Mouse (Mus musculus): ENCODE results near the gene Mta1.

Mta1 gene

GRCm38 (mm10) chr12:113156540-113156929, 58.5 kb downstream of the Mta1 start:
- POLR2A ChIA-PET: interaction anchor here (0.6 to 4.4 kb wide), 31 partner anchors 10 to 362 kb away, joined by 3 to 41 read pairs (median 5); partner anchors contain the start of genes Crip1 (in 4 of the 4), Crip2 (in 2 of the 4), Brf1 (in 1 of the 4) and Jag2 (in 1 of the 4)
- CTCF ChIA-PET: interaction anchor here (0.8 to 4.1 kb wide), 9 partner anchors 10 to 281 kb away, joined by 3 to 85 read pairs (median 5); partner anchors contain the start of genes Crip1 (in 3 of the 4), Crip2 (in 1 of the 4) and Tmem121 (in 1 of the 4)

DNA sequence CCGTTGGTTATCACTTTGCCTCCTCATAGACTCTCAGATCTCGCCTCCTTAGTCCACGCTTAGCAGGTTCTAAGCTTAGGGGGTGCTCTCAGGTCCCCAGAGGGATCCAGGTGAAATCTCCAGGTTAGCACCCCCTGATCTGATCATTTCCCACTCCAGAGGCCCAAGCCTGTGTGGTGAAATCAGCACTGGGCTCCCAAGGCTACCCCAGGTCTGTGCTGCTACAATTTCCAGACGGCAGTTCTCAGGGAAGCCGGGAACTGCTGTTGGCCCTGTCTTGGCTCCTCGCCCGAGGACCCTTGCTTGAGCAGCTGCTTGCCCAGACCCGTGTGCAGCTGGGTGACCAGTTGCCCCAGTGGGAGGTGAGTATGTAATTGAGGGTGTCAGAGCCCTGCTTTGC, 58.9 kb downstream of the Mta1 start:
- CTCF ChIA-PET: interaction anchor here in 3 of 4 experiments (1.4 to 4.1 kb wide), 5 partner anchors 11 to 65 kb away, joined by 5 to 85 read pairs (median 14); partner anchors contain the start of genes Crip1 (in 3 of the 3) and Crip2 (in 1 of the 3)

DNA sequence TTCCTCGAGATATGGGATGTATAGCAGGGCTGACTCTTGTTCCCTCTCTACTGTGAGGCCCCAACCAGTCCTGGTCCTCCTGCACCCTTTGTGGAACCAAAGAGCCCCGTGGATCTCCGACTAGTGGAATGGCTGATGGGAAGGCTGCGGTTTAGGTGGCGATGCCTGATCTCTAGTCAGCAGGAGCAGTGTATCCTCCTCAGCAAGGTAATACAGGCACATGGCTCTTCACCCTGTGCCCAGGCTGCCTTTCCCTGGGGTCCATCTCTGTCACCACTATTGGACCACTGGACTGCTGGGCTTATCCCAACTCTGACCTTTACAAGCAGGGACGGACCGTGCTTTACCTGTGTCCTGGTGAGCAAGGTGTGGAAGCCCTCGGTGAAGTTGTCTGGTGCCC, 59.4 kb downstream of the Mta1 start:
- CTCF ChIA-PET: interaction anchor here in 2 of 4 experiments (1.4 to 4.1 kb wide), 4 partner anchors 12 to 64 kb away, joined by 5 to 85 read pairs (median 30); partner anchors contain the start of genes Crip1 (in 2 of the 2) and Crip2 (in 1 of the 2)
- POLR2A ChIA-PET: interaction anchor here (0.5 to 4.4 kb wide), 15 partner anchors 9 to 62 kb away, joined by 3 to 41 read pairs (median 9); partner anchors contain the start of genes Crip1 (in 3 of the 4) and Crip2 (in 2 of the 4)

More for the DNA sequence above, 58.9 kb downstream of the Mta1 start:
- POLR2A ChIA-PET: interaction anchor here (0.5 to 4.4 kb wide), 27 partner anchors 9 to 363 kb away, joined by 3 to 41 read pairs (median 5); partner anchors contain the start of genes Crip1 (in 3 of the 4), Crip2 (in 2 of the 4), Brf1 (in 1 of the 4) and Tex22 (in 1 of the 4)

GRCm38 (mm10) chr12:113157971-113158370, 59.9 kb downstream of the Mta1 start:
- CTCF ChIA-PET: interaction anchor here in 2 of 4 experiments (3.6 to 4.1 kb wide), 2 partner anchors 13 to 15 kb away, joined by 55 to 85 read pairs; partner anchors contain the start of genes Crip1 (in 2 of the 2) and Crip2 (in 1 of the 2)
- POLR2A ChIA-PET: interaction anchor here in 2 of 4 experiments (1.5 to 4.4 kb wide), 7 partner anchors 8 to 29 kb away, joined by 3 to 41 read pairs (median 9); partner anchors contain the start of gene Crip1 (in 1 of the 2)

DNA sequence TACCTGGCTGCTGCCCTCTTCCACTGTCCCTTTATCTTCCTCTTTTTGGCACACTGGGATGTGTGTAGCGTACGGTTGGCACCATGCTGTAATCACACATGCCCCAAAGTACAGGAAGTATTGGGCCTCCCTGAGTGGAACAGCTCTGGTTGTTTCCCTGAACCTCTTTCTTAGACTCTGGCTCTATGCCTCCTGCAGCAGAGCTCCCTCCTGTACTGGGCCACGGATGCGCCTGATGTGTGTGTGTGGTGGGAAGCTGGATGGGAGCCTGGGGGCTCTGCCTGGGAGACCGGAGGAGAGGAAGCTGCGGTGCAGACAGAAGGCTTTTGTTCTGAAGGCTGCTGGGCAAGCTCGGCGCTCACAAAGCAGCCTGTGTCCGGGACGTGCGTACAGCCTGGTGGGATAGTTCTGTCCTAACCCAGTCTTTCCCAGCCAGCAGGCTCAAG, 65.5 kb downstream of the Mta1 start:
- ChIA-PET CTCF (interaction anchor here in 3 of 4 experiments (0.8 to 2.4 kb wide), 6 partner anchors 8 to 206 kb away, joined by 3 to 11 read pairs (median 4); partner anchors contain the start of genes Crip1 (in 1 of the 3) and Tedc1 (in 1 of the 3)), POLR2A (interaction anchor here in 2 of 4 experiments (0.5 to 5.2 kb wide), 7 partner anchors 8 to 54 kb away, joined by 3 to 41 read pairs (median 3); partner anchors contain the start of genes Crip2 (in 2 of the 2), Crip1 (in 1 of the 2) and Tedc1 (in 1 of the 2))

DNA sequence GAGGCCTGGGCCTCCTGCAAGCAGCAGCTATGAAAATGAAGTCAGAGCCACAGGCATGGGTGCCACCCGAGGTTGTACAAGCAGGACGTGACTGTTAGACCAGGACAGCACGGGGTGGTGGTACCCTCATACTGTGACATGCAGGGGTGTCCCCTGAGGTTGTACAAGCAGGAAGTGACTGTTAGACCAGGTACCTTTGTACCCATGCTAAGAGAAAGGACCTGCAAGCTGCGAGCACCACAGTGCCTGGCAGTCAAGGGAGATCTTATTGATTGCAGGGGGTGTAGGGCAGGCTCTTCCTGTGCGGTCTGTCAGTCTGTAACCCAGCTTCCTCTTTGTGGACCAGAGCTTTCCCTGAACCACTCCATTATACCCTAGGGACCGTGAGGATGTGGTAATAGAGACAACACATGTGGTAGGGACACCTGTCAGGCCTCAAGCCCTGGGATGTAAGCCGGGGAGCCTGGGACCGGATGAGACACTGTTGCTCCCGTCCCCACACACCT, 70.0 kb downstream of the Mta1 start:
- POLR2A ChIA-PET: interaction anchor here (0.6 to 5.2 kb wide), 14 partner anchors 9 to 371 kb away, joined by 3 to 41 read pairs (median 5); partner anchors contain the start of genes Tedc1 (in 3 of the 4) and Crip1 (in 1 of the 4)
- CTCF ChIA-PET: interaction anchor here in 3 of 4 experiments (0.5 to 2.0 kb wide), 6 partner anchors 13 to 184 kb away, joined by 3 to 7 read pairs (median 6); no protein-coding TSS in a partner anchor

DNA sequence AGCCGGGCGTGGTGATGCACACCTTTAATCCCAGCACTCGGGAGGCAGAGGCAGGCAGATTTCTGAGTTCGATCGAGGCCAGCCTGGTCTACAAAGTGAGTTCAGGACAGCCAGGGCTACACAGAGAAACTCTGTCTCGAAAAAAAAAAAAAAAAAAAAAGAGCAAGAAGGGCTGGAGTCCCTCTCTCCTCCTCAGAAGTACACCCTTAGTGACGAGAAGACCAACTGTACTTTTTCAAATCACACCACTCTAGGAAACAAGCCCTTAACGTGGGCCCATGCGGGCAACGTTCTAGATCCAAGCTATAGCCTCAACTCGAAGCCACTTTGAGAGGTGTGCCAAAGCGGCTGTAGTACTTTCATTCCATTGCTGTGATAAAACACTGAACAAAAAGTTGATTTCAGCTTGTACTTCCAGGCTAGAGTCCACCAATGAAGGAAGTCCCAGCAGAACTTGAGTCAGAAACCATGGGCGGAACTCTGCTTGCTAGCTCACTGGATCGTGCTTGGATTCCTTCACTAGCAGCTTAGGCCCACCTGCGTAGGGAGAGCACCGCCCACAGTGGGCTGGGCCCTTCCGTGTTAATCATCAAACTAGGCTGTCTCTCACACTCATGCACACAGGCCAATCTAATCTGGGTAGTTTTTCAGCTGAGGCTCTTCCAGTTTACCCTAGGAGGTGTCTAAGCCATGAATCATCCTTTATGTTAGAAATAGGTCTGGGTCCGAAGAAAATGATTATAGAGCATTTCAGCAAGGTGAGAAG, 79.1 kb downstream of the Mta1 start:
- ChIA-PET CTCF (interaction anchor here in 2 of 4 experiments (0.9 to 1.3 kb wide), 5 partner anchors 22 to 103 kb away, joined by 3 to 4 read pairs (median 3); partner anchors contain the start of genes Crip1 (in 1 of the 2) and Tex22 (in 1 of the 2)), POLR2A (interaction anchor here in 3 of 4 experiments (0.8 to 2.6 kb wide), 6 partner anchors 9 to 34 kb away, joined by 3 to 18 read pairs (median 4); partner anchors contain the start of gene Tedc1 (in 1 of the 3))

DNA sequence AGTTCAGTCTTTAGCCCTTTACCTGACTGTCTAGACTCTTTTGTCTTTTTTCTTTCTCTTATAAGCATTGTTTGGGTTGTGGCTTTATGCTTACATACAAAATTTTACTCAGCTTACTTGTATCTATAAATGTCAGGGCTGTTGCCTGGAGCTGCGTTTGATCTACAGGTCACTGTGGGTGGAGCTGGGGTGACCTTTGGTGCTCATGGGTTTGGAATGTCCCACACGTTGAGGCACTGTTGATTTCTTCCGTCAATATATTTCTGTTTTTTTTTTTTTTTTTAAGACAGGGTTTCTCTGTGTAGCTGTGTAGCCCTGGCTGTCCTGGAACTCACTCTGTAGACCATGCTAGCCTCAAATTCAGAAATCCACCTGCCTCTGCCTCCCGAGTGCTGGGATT, 82.9 kb downstream of the Mta1 start:
- POLR2A ChIA-PET: interaction anchor here in 2 of 4 experiments (0.6 to 1.0 kb wide), 4 partner anchors 10 to 15 kb away, joined by 3 to 5 read pairs (median 3); no protein-coding TSS in a partner anchor
- CTCF ChIA-PET: interaction anchor here in 1 of 4 experiments (0.6 to 1.0 kb wide), 3 partner anchors 36 to 253 kb away, joined by 3 to 4 read pairs (median 3); no protein-coding TSS in a partner anchor

- CTCF ChIA-PET: interaction anchor here in 2 of 4 experiments (1.0 to 1.7 kb wide), 8 partner anchors 29 to 309 kb away, joined by 3 to 5 read pairs (median 4); partner anchors contain the start of genes Tedc1 (in 2 of the 2) and Crip1 (in 1 of the 2)
- POLR2A ChIA-PET: interaction anchor here in 3 of 4 experiments (0.6 to 1.5 kb wide), 10 partner anchors 20 to 309 kb away, joined by 3 to 8 read pairs (median 3); partner anchors contain the start of gene Tedc1 (in 1 of the 3)
Measured at GRCm38 (mm10) chr12:113184945-113185344, 86.9 kb downstream of the Mta1 start.

DNA sequence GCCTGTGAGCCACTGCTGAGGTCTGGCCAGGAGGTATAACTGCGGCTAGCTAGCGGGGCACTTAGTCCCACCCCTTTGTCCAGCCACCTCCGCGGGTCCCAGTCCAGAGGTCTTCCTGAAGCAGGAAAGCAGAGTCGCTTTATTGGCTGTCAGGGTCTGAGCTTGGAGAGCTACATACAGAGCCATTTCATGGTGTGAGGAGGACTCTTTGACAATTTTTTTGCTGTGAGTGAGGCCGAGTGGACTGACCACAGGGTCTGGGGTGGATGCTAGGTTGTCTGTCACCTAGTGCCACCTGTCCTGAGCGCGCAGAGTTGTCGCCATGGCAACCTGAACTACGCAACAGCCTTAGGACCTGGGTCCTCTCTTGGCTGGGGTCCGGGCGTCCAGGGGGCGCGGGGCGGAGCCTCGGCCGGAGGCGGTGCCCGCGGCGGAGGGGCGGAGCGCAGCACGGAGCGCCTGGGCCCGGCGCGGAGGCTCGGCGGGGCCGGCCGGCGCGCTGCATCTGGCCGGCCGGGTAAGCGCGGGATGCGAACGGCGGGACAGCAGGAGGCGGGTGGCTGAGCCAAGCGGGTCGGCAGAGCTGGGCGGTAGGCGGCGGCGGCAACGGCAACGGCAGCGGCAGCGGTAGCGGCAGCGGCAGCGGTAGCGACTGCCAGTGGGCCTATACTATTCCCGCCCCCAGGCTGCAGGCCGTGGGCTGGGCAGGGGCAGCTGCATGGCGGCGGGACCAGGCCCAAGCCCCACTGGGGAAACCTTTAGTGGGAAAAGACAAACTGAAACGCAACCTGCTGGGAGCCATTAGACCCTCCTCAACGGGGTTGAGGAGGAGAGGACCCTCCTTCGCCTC, 87.6 kb downstream of the Mta1 start, which contains the start of gene Tmem121:
Tmem121 (plus strand) TSS at position 489 of the 850 bp plus-strand sequence.
- ChIA-PET POLR2A (interaction anchor here in 3 of 4 experiments (0.6 to 2.1 kb wide), 10 partner anchors 21 to 309 kb away, joined by 3 to 9 read pairs (median 4); partner anchors contain the start of gene Tedc1 (in 1 of the 3)), CTCF (interaction anchor here in 3 of 4 experiments (0.6 to 1.7 kb wide), 10 partner anchors 29 to 365 kb away, joined by 3 to 5 read pairs (median 3); partner anchors contain the start of genes Tedc1 (in 2 of the 3) and Crip1 (in 1 of the 3))

DNA sequence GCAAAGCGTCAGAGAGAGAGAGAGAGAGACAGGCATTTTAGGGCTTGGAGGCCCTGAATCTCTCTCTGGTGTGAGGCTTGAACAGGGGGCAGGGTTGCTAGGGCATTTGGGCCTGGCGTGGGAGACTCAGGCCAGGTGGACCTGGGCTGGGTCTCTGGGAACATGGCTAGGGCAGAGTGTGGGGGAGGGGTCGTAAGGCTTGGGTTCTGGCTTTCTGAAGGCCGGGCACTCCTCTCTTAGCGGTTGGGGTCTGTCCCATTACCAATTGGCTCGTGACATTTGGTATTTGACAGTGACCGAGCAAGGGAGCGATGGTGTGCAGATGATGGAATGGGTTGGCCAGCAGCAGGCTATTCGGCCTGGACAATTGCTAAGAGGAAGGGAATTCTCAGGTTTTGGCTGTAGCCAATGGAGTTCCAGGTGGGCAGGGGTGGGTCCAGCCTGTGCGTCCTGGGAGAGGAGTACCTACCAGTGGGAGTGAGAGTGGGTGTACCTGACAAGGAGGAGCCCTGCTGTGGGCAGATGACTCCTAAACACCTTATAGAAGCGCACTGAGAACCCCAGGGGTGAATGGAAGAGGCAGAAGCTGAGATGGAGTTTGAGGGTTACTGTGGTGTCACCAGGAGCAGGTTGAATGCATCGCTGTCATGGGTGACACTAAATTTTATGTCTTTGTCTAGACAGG, 88.4 kb downstream of the Mta1 start:
- ChIA-PET CTCF (interaction anchor here in 2 of 4 experiments (1.7 kb wide), 2 partner anchors 30 to 40 kb away, joined by 3 to 13 read pairs; partner anchors contain the start of genes Crip1 (in 1 of the 2) and Tedc1 (in 1 of the 2)), POLR2A (interaction anchor here in 2 of 4 experiments (1.4 to 2.1 kb wide), 3 partner anchors 19 to 36 kb away, joined by 4 to 9 read pairs (median 6); no protein-coding TSS in a partner anchor)
